Mouse (Mus musculus) liver, embryonic 14.5 days (tissue): Measurements from ENCODE around the gene Rsad2. TPM values are rescaled to one million over a fixed set of nuclear protein-coding genes. Genes with fewer than 3 reads are reported as not detected.

ENCODE experiments used
- ATAC-seq: fragments of 200-750 bp; cut with Nextera tagmentation; 2 replicates; pipeline ENCODE4 v1.8.0; 2017; ENCODE audit warnings: moderate number of reproducible peaks, mild to moderate bottlenecking, moderate library complexity; ENCODE audit not compliant: insufficient read depth
- DNase-seq, 3 experiments: peaks; one replicate each; pipeline ENCODE4 v3.0.0-alpha.2; 2012 to 2013; ENCODE audit warnings: low read depth in 3 of 3, low spot score in 3 of 3
- H3K27ac ChIP-seq: fragments of 300-500 bp; sonication (generic); 2 replicates; pipeline ENCODE4 v1.5.1; 2014; ENCODE audit warnings: moderate library complexity, mild to moderate bottlenecking, control low read depth, inconsistent platforms
- H3K27me3 ChIP-seq: fragments of 300-500 bp; sonication (generic); 2 replicates; pipeline ENCODE4 v1.6.1; 2014; ENCODE audit warnings: mild to moderate bottlenecking, low read length, moderate library complexity; ENCODE audit not compliant: control insufficient read depth, insufficient read depth
- H3K36me3 ChIP-seq: fragments of 300-500 bp; sonication (generic); replicated peaks from 2 replicates; pipeline ENCODE4 v1.6.1; 2014; ENCODE audit warnings: low read depth; ENCODE audit not compliant: control insufficient read depth, insufficient read depth
- H3K4me1 ChIP-seq, 2 experiments: fragments of 200-500 bp in 1 of 2; fragments of 300-500 bp in 1 of 2; sonication (generic) in 1 of 2; replicated peaks; 2 replicates each; pipeline ENCODE4 v1.6.1; 2012 to 2014; ENCODE audit warnings: antibody characterized with exemption in 1 of 2, inconsistent platforms in 1 of 2, low read length in 1 of 2; ENCODE audit not compliant: control insufficient read depth in 2 of 2, insufficient read depth in 2 of 2
- H3K4me2 ChIP-seq: fragments of 300-500 bp; sonication (generic); 2 replicates; pipeline ENCODE4 v1.6.1; 2014; ENCODE audit warnings: low read depth, mild to moderate bottlenecking, control low read depth, moderate library complexity
- H3K4me3 ChIP-seq, 2 experiments: fragments of 200-500 bp in 1 of 2; fragments of 300-500 bp in 1 of 2; sonication (generic) in 1 of 2; 2 replicates each; pipeline ENCODE4 v1.5.1; 2012 to 2014; ENCODE audit warnings: low read depth in 2 of 2, low read length in 2 of 2, mild to moderate bottlenecking in 2 of 2, control low read depth in 1 of 2, inconsistent platforms in 1 of 2, moderate library complexity in 1 of 2; ENCODE audit not compliant: insufficient read depth in 1 of 2
- H3K9ac ChIP-seq: fragments of 300-500 bp; sonication (generic); replicated peaks from 2 replicates; pipeline ENCODE4 v1.6.1; 2014; ENCODE audit warnings: mild to moderate bottlenecking, control low read depth, moderate library complexity
- H3K9me3 ChIP-seq: fragments of 300-500 bp; sonication (generic); 2 replicates; pipeline ENCODE4 v1.6.1; 2016; ENCODE audit warnings: low read length, mixed read lengths; ENCODE audit not compliant: control insufficient read depth
- CTCF ChIP-seq: IDR thresholded peaks from 2 replicates; pipeline ENCODE4 v1.5.1; 2016; ENCODE audit warnings: antibody characterized with exemption, low read depth, control low read depth
- EP300 ChIP-seq: IDR thresholded peaks from 2 replicates; pipeline ENCODE4 v1.6.1; 2016; ENCODE audit warnings: antibody characterized with exemption, low read depth
- WGBS: fragments of 180-500 bp; shearing (Covaris S2); extraction: QIAGEN DNeasy Blood & Tissue Kit; methylation state at CpG from one replicate; pipeline ENCODE4 v1.1.7; 2014; ENCODE audit not compliant: insufficient replicate concordance; 5-methylcytosine and 5-hydroxymethylcytosine counted together
- polyA plus RNA-seq, 2 experiments: library from polyadenylated mRNA; depleted of rRNA in 1 of 2; stranded (reverse) in 1 of 2; unstranded in 1 of 2; fragments of >200 nt; fragmentation: Nextera tagmentation in 1 of 2; extraction: Ambion mirVana in 1 of 2; gene quantifications; 2 replicates each; pipeline versions ENCODE4 v1.2.1 to v1.2.3; 2012 to 2014

The Rsad2 gene
- polyA plus RNA-seq, 2 experiments, result 0.93 to 2.7 TPM

DNA sequence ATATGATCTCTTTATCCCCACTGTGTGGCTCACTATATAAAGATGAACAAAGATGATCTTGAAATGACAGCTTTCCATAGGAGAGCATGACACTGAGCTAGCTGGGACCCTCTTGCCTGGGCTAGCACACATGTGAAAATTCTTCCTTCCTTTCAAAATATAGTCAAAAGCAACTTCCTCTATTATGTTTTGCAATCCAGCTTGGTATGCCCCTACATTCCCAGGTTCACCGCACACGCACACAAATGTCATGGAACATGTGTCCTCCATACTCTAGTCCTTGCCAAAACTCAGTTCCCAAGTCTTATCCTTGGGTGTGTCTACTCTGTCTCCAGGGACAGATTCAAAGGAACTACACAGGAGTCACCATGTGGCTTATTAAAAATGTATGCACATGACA, 6.8 kb downstream of the Rsad2 start:
- Histone ChIP-seq H3K4me1 (peaks cover 4 to 8% of the 10 kb centered on the region in 2 experiments; a peak in 3 of 4 replicates), H3K9ac (no peak overlapping the region), H3K27ac (no peak overlapping the region), H3K36me3 (no peaks in the 10 kb centered on the region), H3K4me2 (no peak overlapping the region), H3K9me3 (no peaks in the 10 kb centered on the region), H3K27me3 (no peaks in the 10 kb centered on the region), H3K4me3 (no peak overlapping the region)
- DNase-seq (no peak), ATAC-seq (no peak)
- TF ChIP-seq CTCF (no peak), EP300 (no peak)
- 72% methylated on average over 2 of the region's 2 CpGs for WGBS

DNA sequence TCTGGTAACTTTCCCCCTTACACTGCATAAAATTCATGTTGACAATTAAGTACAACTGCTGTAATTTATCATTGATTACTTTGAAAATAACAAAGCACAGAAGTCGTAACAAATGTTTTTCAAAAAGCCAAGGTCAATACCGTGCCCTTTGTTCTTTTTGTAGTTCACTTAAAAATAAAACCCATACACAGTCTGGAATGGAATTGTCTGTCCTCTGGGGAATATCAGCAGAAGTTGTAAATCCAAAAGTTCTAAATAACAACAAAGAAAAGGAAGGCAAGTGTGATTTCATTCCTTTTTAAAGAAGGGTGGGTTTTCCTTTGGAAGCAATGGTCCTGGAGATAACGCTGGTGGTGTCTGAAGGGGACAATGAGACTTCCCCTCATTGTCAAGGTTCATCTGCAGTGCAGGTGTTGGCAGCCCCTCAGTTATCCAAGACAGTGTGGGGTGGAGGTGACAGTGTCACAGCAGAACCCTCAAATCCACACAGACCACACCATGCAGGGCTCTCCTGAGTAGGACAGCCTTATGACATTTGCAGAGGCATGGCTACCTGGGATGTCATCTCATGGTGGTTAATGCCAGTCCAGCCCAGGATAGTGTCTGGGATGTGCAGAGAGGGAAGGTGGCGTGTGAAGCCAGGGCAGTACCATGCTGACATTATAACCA, 9.7 kb downstream of the Rsad2 start:
- no peak overlapping the region for H3K4me2 ChIP-seq
- H3K27ac ChIP-seq, result no peak overlapping the region
- no peak overlapping the region for H3K4me3 ChIP-seq
- no peak for DNase-seq
- no peak overlapping the region for H3K9ac ChIP-seq
- WGBS, result 53% methylated on average over 4 of the region's 4 CpGs
- peaks cover 0 to 4% of the 10 kb centered on the region in 2 experiments; a peak in 1 of 4 replicates for H3K4me1 ChIP-seq
- H3K9me3 ChIP-seq, result no peaks in the 10 kb centered on the region
- TF ChIP-seq CTCF, result no peak
- TF ChIP-seq EP300, result no peak
- no peaks in the 10 kb centered on the region for H3K36me3 ChIP-seq
- H3K27me3 ChIP-seq, result no peaks in the 10 kb centered on the region
- no peak for ATAC-seq

DNA sequence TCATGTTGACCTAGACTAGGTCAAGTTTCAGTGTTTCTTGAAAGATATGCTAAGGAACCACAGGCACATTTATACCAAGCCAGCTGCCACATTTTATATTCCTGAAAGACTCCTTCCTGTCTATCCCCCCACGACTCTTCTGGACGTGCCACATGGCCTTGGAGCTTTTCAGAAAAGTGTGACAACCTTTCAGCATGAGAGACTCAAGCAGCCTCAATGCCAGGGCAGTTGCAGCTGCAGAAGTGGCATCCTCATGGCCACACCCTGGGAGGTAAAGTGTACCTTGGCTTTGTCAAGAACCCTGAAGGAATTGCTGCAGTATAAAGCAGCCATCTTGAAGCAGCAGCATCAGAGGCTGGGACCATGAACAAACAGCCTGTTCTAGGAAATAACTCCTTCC, 11.7 kb downstream of the Rsad2 start:
- no peaks in the 10 kb centered on the region for H3K4me1 ChIP-seq
- no peak for DNase-seq
- no peaks in the 10 kb centered on the region for H3K27me3 ChIP-seq
- no peak overlapping the region for H3K4me3 ChIP-seq
- no peaks in the 10 kb centered on the region for H3K36me3 ChIP-seq
- no peak overlapping the region for H3K4me2 ChIP-seq
- no peak for ATAC-seq
- H3K27ac ChIP-seq, result no peak overlapping the region
- H3K9ac ChIP-seq, result no peak overlapping the region
- 75% methylated on average over 2 of the region's 2 CpGs for whole genome bisulfite sequencing
- TF ChIP-seq EP300 (no peak), CTCF (no peak)
- H3K9me3 ChIP-seq, result no peaks in the 10 kb centered on the region

DNA sequence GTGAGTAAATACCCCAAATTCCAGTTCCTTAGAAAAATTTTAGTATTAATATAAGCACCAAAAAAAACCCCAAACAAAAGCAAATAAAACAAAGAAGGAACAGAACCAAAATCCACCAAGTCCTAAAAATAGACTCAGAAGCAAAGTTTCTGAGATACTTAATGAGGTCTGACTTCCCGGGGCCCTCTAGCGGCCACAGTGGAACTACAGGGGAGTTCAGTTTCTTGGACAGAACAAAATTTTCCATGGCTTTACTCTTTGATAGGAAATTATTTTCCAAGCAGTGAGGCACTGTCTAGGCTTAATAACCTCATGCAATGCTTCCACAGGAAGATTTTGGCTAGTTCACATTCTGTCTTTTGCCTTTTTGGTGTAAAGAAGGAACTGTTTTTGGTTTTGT, 12.2 kb downstream of the Rsad2 start:
- Histone ChIP-seq H3K4me1 (no peaks in the 10 kb centered on the region), H3K36me3 (no peaks in the 10 kb centered on the region), H3K4me3 (no peak overlapping the region), H3K9me3 (no peaks in the 10 kb centered on the region), H3K9ac (no peak overlapping the region), H3K27me3 (no peaks in the 10 kb centered on the region), H3K27ac (no peak overlapping the region), H3K4me2 (no peak overlapping the region)
- TF ChIP-seq EP300, result no peak
- peak; percentile 70 for TF ChIP-seq CTCF
- no peak for ATAC-seq
- 0% methylated on average over 2 of the region's 2 CpGs for WGBS
- DNase-seq, result peak in 2 of 3 experiments; percentile 27 to 31

DNA sequence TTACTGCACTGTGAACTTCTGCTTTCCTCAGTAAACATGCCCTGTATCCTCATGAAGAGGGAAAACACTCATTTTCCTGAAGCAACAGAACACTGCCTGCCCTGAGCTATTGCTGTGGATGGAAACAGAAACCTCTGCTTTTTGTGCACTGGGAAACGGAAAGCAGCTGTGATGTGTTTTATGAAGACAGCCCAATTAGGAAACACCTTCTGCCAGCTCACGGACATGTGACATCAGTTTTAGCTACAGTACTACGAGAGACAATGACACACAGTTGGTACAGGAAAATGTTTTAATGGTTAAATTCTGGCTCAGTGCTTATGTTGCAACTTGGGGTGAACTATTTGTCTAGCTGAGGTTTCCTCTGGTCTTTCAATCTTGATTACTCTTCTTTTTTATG, 16.9 kb downstream of the Rsad2 start:
- DNase-seq, result no peak
- WGBS, result 42% methylated on average over 3 of the region's 3 CpGs
- H3K27ac ChIP-seq, result no peak overlapping the region
- no peaks in the 10 kb centered on the region for H3K4me1 ChIP-seq
- no peak overlapping the region for H3K4me2 ChIP-seq
- TF ChIP-seq EP300 (no peak), CTCF (no peak)
- no peak for ATAC-seq
- H3K27me3 ChIP-seq, result no peaks in the 10 kb centered on the region
- H3K4me3 ChIP-seq, result no peak overlapping the region
- no peak overlapping the region for H3K9ac ChIP-seq
- no peaks in the 10 kb centered on the region for H3K36me3 ChIP-seq
- no peaks in the 10 kb centered on the region for H3K9me3 ChIP-seq
